16 mouse cellular contexts compared by ENCODE assay signal in the genomic region with DNA sequence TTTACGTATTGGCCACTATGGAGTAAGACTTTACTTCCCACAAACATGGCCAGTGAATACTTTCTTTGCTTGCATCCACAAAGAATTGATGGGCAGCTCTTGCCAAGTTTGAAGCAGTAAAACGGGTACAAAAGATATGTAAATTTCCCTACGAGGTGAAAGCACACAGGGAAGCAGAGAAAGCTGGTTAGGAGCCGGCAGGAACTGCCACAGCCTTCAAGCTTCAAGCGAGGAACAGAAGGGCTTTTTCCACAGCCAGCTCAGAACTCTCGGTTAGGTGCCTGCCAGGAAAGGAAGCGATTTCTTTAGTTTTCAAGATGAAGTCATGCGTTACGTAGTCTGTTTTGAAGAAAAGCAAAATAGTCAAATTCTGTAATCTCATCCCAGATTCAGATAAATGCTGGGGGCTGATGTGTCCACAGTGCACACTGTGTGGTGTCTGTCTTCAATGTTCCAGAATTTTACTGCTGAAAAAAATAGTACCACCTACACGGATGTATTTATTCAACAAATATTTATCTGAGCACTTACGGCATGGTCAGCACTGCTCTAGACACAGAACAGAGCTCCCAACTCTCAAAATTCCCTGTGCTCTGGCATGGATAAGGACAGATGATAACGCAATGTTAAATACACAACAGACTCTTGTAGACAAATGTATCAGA. TPM values are rescaled to one million over a fixed set of nuclear protein-coding genes. Genes with fewer than 3 reads are reported as not detected.
DNase-seq lines count a peak whose midpoint lies in the region; ATAC-seq and TF ChIP-seq lines count a peak whose summit lies in the region.
"Had no signal": no experiment of that assay in that cellular context is flagged by ENCODE, and none has a peak within 500 bp of the region (broad histone marks: within the 10 kb centered on the region; RNA-seq: fewer than 3 reads in every experiment).

No protein-coding gene starts in this region.

- no peak overlapping the region for H3K4me2 ChIP-seq in forebrain, embryonic 12.5 days
- H3K4me2 ChIP-seq in forebrain, embryonic 11.5 days (ENCODE audit: low read depth, low read length, severe bottlenecking) = no peak overlapping the region
- H3K4me2 ChIP-seq in heart, postnatal 0 days (ENCODE audit: low read depth, low read length) = no peak overlapping the region
- no peak overlapping the region for H3K4me2 ChIP-seq in neural tube, embryonic 15.5 days
- H3K4me2 ChIP-seq: liver, embryonic 11.5 days had no signal

- no peak for TF ChIP-seq EP300 in heart, postnatal 0 days (IDR thresholded peaks at IDR 0.05; ENCODE audit: low read depth)

- intact Hi-C loops in left cerebral cortex, postnatal 4 days (cut with DNase I) = loop anchor here (5.0 kb wide), 1 partner anchor 168 kb away; a partner anchor contains a TSS

- DNase-seq in forebrain, embryonic 11.5 days (ENCODE audit: low spot score) = no peak
- DNase-seq in left cerebral cortex, adult 18-20 months (ENCODE audit: low spot score in 2 of 2) = peak; percentile 44 to 59
- DNase-seq in left cerebral cortex, postnatal 4 days = no peak
- no peak for DNase-seq in heart, postnatal 0 days (ENCODE audit: low spot score)
- no peak for DNase-seq in spleen, postnatal 14 days (ENCODE audit: low spot score in 2 of 2)
- no peak for DNase-seq in ovary, postnatal 36 days (ENCODE audit: low spot score)
- DNase-seq: adrenal gland, adult 2 months; cerebellum, adult 9-10 months; kidney, postnatal 25 days; thymus, postnatal 25 days had no signal

- TF ChIP-seq CTCF in heart, postnatal 0 days (IDR thresholded peaks at IDR 0.05; ENCODE audit: low read depth) = no peak

- peak overlapping the region; percentile 50 for H3K27ac ChIP-seq in forebrain, embryonic 12.5 days
- H3K27ac ChIP-seq in forebrain, embryonic 11.5 days (ENCODE audit: low read depth, low read length) = no peak overlapping the region
- H3K27ac ChIP-seq in heart, postnatal 0 days (ENCODE audit: low read depth) = 0 out of 2 replicates have a peak overlapping the region, but pooled peaks have one; percentile 35
- peak overlapping the region; percentile 66 for H3K27ac ChIP-seq in neural tube, embryonic 15.5 days (replicated peaks)
- H3K27ac ChIP-seq: macrophage had no signal

- 40% methylated on average over 12 of the region's 12 CpGs for WGBS in forebrain, embryonic 12.5 days
- WGBS in forebrain, embryonic 11.5 days = 48% methylated on average over 12 of the region's 12 CpGs
- 45% methylated on average over 12 of the region's 12 CpGs for WGBS in heart, postnatal 0 days
- 37% methylated on average over 12 of the region's 12 CpGs for WGBS in neural tube, embryonic 15.5 days

- peaks cover 25% of the 10 kb centered on the region for H3K4me1 ChIP-seq in forebrain, embryonic 12.5 days
- 0 out of 2 replicates have a peak, but pooled peaks cover 2% of the 10 kb centered on the region for H3K4me1 ChIP-seq in forebrain, embryonic 11.5 days (replicated peaks; ENCODE audit: control insufficient read depth, insufficient read depth, low read length)
- no peaks in the 10 kb centered on the region for H3K4me1 ChIP-seq in heart, postnatal 0 days (ENCODE audit: control insufficient read depth, insufficient read depth)
- peaks cover 21% of the 10 kb centered on the region for H3K4me1 ChIP-seq in neural tube, embryonic 15.5 days

- no peak overlapping the region for H3K4me3 ChIP-seq in forebrain, embryonic 12.5 days (replicated peaks)
- no peak overlapping the region for H3K4me3 ChIP-seq in forebrain, embryonic 11.5 days (ENCODE audit: low read depth, low read length)
- H3K4me3 ChIP-seq in heart, postnatal 0 days (ENCODE audit: low read depth, low read length) = no peak overlapping the region
- H3K4me3 ChIP-seq in neural tube, embryonic 15.5 days (replicated peaks) = no peak overlapping the region

- no peaks in the 10 kb centered on the region for H3K9me3 ChIP-seq in forebrain, embryonic 12.5 days
- no peaks in the 10 kb centered on the region for H3K9me3 ChIP-seq in forebrain, embryonic 11.5 days (ENCODE audit: control insufficient read depth, low read length)
- H3K9me3 ChIP-seq in heart, postnatal 0 days (replicated peaks; ENCODE audit: control insufficient read depth, low read length) = no peaks in the 10 kb centered on the region
- no peaks in the 10 kb centered on the region for H3K9me3 ChIP-seq in neural tube, embryonic 15.5 days (replicated peaks)

- no peak overlapping the region for H3K9ac ChIP-seq in forebrain, embryonic 12.5 days
- H3K9ac ChIP-seq in forebrain, embryonic 11.5 days (ENCODE audit: low read length) = no peak overlapping the region
- no peak overlapping the region for H3K9ac ChIP-seq in heart, postnatal 0 days (replicated peaks; ENCODE audit: low read depth, low read length)
- H3K9ac ChIP-seq in neural tube, embryonic 15.5 days (replicated peaks) = no peak overlapping the region

- no peaks in the 10 kb centered on the region for H3K36me3 ChIP-seq in forebrain, embryonic 12.5 days (replicated peaks)
- H3K36me3 ChIP-seq in forebrain, embryonic 11.5 days (ENCODE audit: control insufficient read depth, insufficient read depth, low read length) = no peaks in the 10 kb centered on the region
- no peaks in the 10 kb centered on the region for H3K36me3 ChIP-seq in heart, postnatal 0 days (replicated peaks; ENCODE audit: control insufficient read depth, insufficient read depth, low read length)
- no peaks in the 10 kb centered on the region for H3K36me3 ChIP-seq in neural tube, embryonic 15.5 days

- ATAC-seq in forebrain, embryonic 12.5 days (ENCODE audit: low FRiP score) = no peak
- no peak for ATAC-seq in forebrain, embryonic 11.5 days (replicated peaks; ENCODE audit: low FRiP score)
- ATAC-seq in heart, postnatal 0 days (ENCODE audit: insufficient read depth, low read depth) = no peak; the same call in 1 of the 2 replicates
- ATAC-seq in neural tube, embryonic 15.5 days (ENCODE audit: low FRiP score) = no peak

- peaks cover 16% of the 10 kb centered on the region for H3K27me3 ChIP-seq in forebrain, embryonic 12.5 days
- H3K27me3 ChIP-seq in forebrain, embryonic 11.5 days (ENCODE audit: control insufficient read depth, insufficient read depth, low read length) = peaks cover 8% of the 10 kb centered on the region; the same call in 1 of the 2 replicates
- peaks cover 32% of the 10 kb centered on the region for H3K27me3 ChIP-seq in heart, postnatal 0 days (ENCODE audit: control insufficient read depth, insufficient read depth, low read length)
- H3K27me3 ChIP-seq in neural tube, embryonic 15.5 days (replicated peaks) = no peaks in the 10 kb centered on the region

RNA-seq across cellular contexts. Expression of a gene that starts 54.5 kb away (rescaled TPM):
- polyA plus RNA-seq in forebrain, embryonic 12.5 days (2016; fragmentation: Nextera tagmentation; extraction: Ambion mirVana) = 0.09 TPM in 1 of 2 replicates, not detected in the other
- polyA plus RNA-seq in forebrain, embryonic 11.5 days (2014; fragmentation: Nextera tagmentation; extraction: Ambion mirVana) = 0.07 TPM in 1 of 2 replicates, not detected in the other
- total RNA-seq in left cerebral cortex, adult 18-20 months (2021) = not detected
- total RNA-seq in left cerebral cortex, postnatal 4 days (2021) = not detected
- total RNA-seq in heart, postnatal 0 days (2014; rRNA removed; ENCODE audit: low replicate concordance) = not detected in 2 replicates
- polyA plus RNA-seq in heart, postnatal 0 days (2015; fragmentation: Nextera tagmentation; extraction: Ambion mirVana) = not detected in 2 replicates
- not detected in 2 replicates for polyA plus RNA-seq in neural tube, embryonic 15.5 days (2015; fragmentation: Nextera tagmentation; extraction: Ambion mirVana)
- total RNA-seq: adrenal gland, adult 2 months; MEL; neutrophil, adult 5-6 weeks had no signal
- polyA plus RNA-seq: adrenal gland, adult 2 months; liver, embryonic 11.5 days; macrophage had no signal

Comparison
In these comparisons a context has a peak if more than half of its experiments do, and no peak if none do; other contexts are left out.
1. DNase-seq: peak in left cerebral cortex, adult 18-20 months (2 of 2); none in forebrain, embryonic 11.5 days (single experiment), left cerebral cortex, postnatal 4 days (single experiment), heart, postnatal 0 days (single experiment), spleen, postnatal 14 days (0 of 2) and ovary, postnatal 36 days (single experiment).